ENCODE assay signal across 8 mouse cellular contexts in genomic region chr9:110413785-110414184, GRCm38 (mm10). TPM values are rescaled to one million over a fixed set of nuclear protein-coding genes. Genes with fewer than 3 reads are reported as not detected.
DNase-seq lines count a peak whose midpoint lies in the region; ATAC-seq lines count a peak whose summit lies in the region.
"Had no signal": no experiment of that assay in that cellular context is flagged by ENCODE, and none has a peak within 500 bp of the region (broad histone marks: within the 10 kb centered on the region; RNA-seq: fewer than 3 reads in every experiment).

No protein-coding gene starts in this region.

- WGBS in hindbrain, embryonic 10.5 days = 53% methylated on average over 9 of the region's 9 CpGs
- WGBS in hindbrain, embryonic 16.5 days = 57% methylated on average over 9 of the region's 9 CpGs

- H3K9ac ChIP-seq in hindbrain, embryonic 16.5 days (ENCODE audit: low read depth, low read length) = no peak overlapping the region

- no peak overlapping the region for H3K4me3 ChIP-seq in hindbrain, embryonic 10.5 days
- no peak overlapping the region for H3K4me3 ChIP-seq in hindbrain, embryonic 16.5 days (ENCODE audit: low read length)
- H3K4me3 ChIP-seq: megakaryocyte, embryonic 14.5 days had no signal

- no peak overlapping the region for H3K4me2 ChIP-seq in hindbrain, embryonic 16.5 days (ENCODE audit: low read length)

- no peaks in the 10 kb centered on the region for H3K36me3 ChIP-seq in hindbrain, embryonic 10.5 days
- H3K36me3 ChIP-seq in hindbrain, embryonic 16.5 days (ENCODE audit: control insufficient read depth, insufficient read depth, low read length) = no peaks in the 10 kb centered on the region

- no peaks in the 10 kb centered on the region for H3K27me3 ChIP-seq in hindbrain, embryonic 10.5 days (ENCODE audit: insufficient read depth, poor library complexity, severe bottlenecking)
- no peaks in the 10 kb centered on the region for H3K27me3 ChIP-seq in hindbrain, embryonic 16.5 days (replicated peaks; ENCODE audit: control insufficient read depth, insufficient read depth, low read length)
- H3K27me3 ChIP-seq: megakaryocyte, embryonic 14.5 days had no signal

- peak; percentile 44 for DNase-seq in hindbrain, embryonic 10.5 days (ENCODE audit: low spot score)
- DNase-seq in urinary bladder, postnatal 14 days (ENCODE audit: low spot score) = peak; percentile 47
- DNase-seq in urinary bladder, postnatal 10 days (ENCODE audit: low spot score) = no peak
- peak; percentile 40 for DNase-seq in fibroblast of lung, adult 2 months (ENCODE audit: low read depth)
- DNase-seq in c-Kit-positive CD71-positive TER-119-positive erythroid progenitor cells, embryonic 14.5 days (ENCODE audit: low spot score) = no peak

- no peaks in the 10 kb centered on the region for H3K9me3 ChIP-seq in hindbrain, embryonic 10.5 days
- no peaks in the 10 kb centered on the region for H3K9me3 ChIP-seq in hindbrain, embryonic 16.5 days (ENCODE audit: control insufficient read depth, low read length)
- H3K9me3 ChIP-seq: megakaryocyte, embryonic 14.5 days had no signal

- H3K4me1 ChIP-seq in hindbrain, embryonic 10.5 days (replicated peaks) = peaks cover 5% of the 10 kb centered on the region
- H3K4me1 ChIP-seq in hindbrain, embryonic 16.5 days (ENCODE audit: control insufficient read depth, insufficient read depth, low read depth, low read length) = peaks cover 3% of the 10 kb centered on the region

- no peak for ATAC-seq in hindbrain, embryonic 16.5 days
- ATAC-seq in megakaryocyte progenitor cell, adult 5-6 weeks (replicated peaks; ENCODE audit: poor library complexity) = 0 out of 2 replicates have a peak, but pooled peaks have one; percentile 35

- H3K27ac ChIP-seq in hindbrain, embryonic 10.5 days = no peak overlapping the region
- no peak overlapping the region for H3K27ac ChIP-seq in hindbrain, embryonic 16.5 days (ENCODE audit: low read depth, low read length)

RNA-seq across cellular contexts. Expression of gene Ngp, which starts 5.8 kb away (rescaled TPM):
- polyA plus RNA-seq in hindbrain, embryonic 10.5 days (2016; fragmentation: Nextera tagmentation; extraction: Ambion mirVana) = not detected in 2 replicates
- polyA plus RNA-seq in hindbrain, embryonic 16.5 days (2015; fragmentation: Nextera tagmentation; extraction: Ambion mirVana) = 1.3 and 1.9 TPM in 2 replicates
- total RNA-seq in megakaryocyte progenitor cell, adult 5-6 weeks (2015) = 1,024 and 1,594 TPM in 2 replicates
- 354 and 557 TPM in 2 replicates for total RNA-seq in megakaryocyte progenitor cell, adult 5-6 weeks (2017)

RNA-seq across cellular contexts. Expression of gene Ptpn23, which starts 5.8 kb away (rescaled TPM):
- polyA plus RNA-seq in hindbrain, embryonic 10.5 days (2016; fragmentation: Nextera tagmentation; extraction: Ambion mirVana) = 15.5 and 19.2 TPM in 2 replicates
- 19.2 and 24.5 TPM in 2 replicates for polyA plus RNA-seq in hindbrain, embryonic 16.5 days (2015; fragmentation: Nextera tagmentation; extraction: Ambion mirVana)
- 8.6 and 13.0 TPM in 2 replicates for total RNA-seq in megakaryocyte progenitor cell, adult 5-6 weeks (2015)
- total RNA-seq in megakaryocyte progenitor cell, adult 5-6 weeks (2017) = 1.5 and 4.0 TPM in 2 replicates

Comparison
In these comparisons a context has a peak if more than half of its experiments do, and no peak if none do; other contexts are left out.
1. DNase-seq: peak in hindbrain, embryonic 10.5 days (single experiment), urinary bladder, postnatal 14 days (single experiment) and fibroblast of lung, adult 2 months (single experiment); none in urinary bladder, postnatal 10 days (single experiment) and c-Kit-positive CD71-positive TER-119-positive erythroid progenitor cells, embryonic 14.5 days (single experiment).